Mouse (Mus musculus) erythroid progenitor cell, adult 5-6 weeks (primary cell): ENCODE results near the gene Iqsec1. TPM values are rescaled to one million over a fixed set of nuclear protein-coding genes. Genes with fewer than 3 reads are reported as not detected.
"Not testable (repeated sequence)": the region's sequence is repeated elsewhere in the genome, so short reads cannot be mapped to it uniquely, and the experiment has no call there.

Source experiments
- ATAC-seq: replicated peaks from 2 replicates; pipeline ENCODE4 v1.8.0; 2016; ENCODE audit warnings: moderate number of reproducible peaks, mild to moderate bottlenecking, moderate TSS enrichment, inconsistent platforms; ENCODE audit not compliant: poor library complexity, low FRiP score, severe bottlenecking
- total RNA-seq, 2 experiments: library from RNA; stranded (forward) in 1 of 2; stranded (reverse) in 1 of 2; fragments of 150-400 nt in 1 of 2; fragments of 186-747, 209-891 nt in 1 of 2; gene quantifications; 2 replicates each; pipeline versions ENCODE4 v1.2.3 to v1.2.4; 2015 to 2017; ENCODE audit warnings: low replicate concordance in 2 of 2

The Iqsec1 gene
- total RNA-seq, 2 experiments from 2014 or later: 41.4 to 88.0 TPM

GRCm38 (mm10) chr6:90648391-90648790 lies 340.1 kb downstream of the Iqsec1 start:
- no peak for ATAC-seq

- no peak for ATAC-seq
Measured at GRCm38 (mm10) chr6:90644965-90645364, 343.5 kb downstream of the Iqsec1 start.

GRCm38 (mm10) chr6:90643057-90643456 lies 345.4 kb downstream of the Iqsec1 start:
- no peak for ATAC-seq

DNA sequence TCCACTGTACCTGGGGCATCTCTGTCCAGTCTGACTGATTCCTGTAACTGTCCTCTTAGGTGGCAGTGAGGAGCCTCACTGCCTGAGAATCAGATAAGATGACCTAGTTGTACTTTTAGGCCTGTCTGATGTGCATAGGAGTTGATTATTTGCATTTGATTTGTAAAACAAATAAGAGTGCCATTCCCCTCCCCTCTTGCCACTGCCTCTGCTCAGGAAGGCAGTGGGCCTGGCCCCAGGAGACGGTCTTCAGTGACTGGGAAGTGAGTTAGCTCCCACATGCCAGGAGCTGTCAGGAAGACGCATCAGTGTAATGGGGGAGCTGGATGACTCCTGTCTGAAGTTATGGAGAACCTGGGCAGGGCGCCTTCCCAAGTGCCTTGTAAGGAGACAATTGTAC lies 352.9 kb downstream of the Iqsec1 start:
- no peak for ATAC-seq

GRCm38 (mm10) chr6:90635081-90635480 lies 353.4 kb downstream of the Iqsec1 start:
- ATAC-seq: no peak

DNA sequence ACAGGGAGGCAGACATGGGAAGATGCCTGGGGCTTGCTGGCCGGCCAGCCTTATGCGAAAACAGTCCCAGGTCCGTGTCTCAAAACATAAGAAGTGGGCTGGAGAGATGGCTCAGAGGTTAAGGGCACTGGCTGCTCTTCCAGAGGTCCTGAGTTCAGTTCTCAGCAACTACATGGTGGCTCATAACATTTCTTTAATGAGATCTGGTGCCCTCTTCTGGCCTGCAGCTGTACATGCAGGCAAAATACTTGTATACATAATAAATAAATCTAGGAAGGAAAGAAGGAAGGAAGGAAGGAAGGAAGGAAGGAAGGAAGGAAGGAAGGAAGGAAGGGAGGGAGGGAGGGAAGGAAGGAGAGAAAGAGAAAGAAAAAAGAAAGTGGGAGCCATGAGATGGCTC lies 356.0 kb downstream of the Iqsec1 start:
- ATAC-seq: not testable (repeated sequence)

DNA sequence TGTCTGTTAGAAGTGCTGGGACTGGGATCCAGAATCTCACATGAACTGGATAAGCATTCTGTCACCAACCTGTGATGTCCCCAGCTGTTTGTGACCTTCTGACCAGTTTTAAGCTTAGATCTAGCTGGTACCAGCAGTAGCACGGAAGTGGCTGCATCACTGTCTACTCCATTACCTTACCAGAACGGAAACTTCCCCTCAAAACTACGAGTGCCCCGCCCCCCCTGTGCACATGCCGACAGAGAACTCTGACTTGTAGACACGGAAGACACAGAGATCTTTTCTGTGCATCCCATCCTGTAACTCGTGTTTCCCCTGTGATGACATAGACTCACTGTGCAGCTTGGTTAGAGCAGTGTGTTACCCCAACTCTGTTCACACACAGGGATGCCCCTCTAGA lies 358.1 kb downstream of the Iqsec1 start:
- ATAC-seq: no peak

- no peak for ATAC-seq
Measured at GRCm38 (mm10) chr6:90629506-90629905, 359.0 kb downstream of the Iqsec1 start.

GRCm38 (mm10) chr6:90627556-90627955 lies 360.9 kb downstream of the Iqsec1 start:
- no peak for ATAC-seq

GRCm38 (mm10) chr6:90625207-90625994 lies 363.1 kb downstream of the Iqsec1 start:
- ATAC-seq: no peak

- peak; percentile 69 for ATAC-seq
Measured at GRCm38 (mm10) chr6:90624733-90625132, 363.8 kb downstream of the Iqsec1 start.

DNA sequence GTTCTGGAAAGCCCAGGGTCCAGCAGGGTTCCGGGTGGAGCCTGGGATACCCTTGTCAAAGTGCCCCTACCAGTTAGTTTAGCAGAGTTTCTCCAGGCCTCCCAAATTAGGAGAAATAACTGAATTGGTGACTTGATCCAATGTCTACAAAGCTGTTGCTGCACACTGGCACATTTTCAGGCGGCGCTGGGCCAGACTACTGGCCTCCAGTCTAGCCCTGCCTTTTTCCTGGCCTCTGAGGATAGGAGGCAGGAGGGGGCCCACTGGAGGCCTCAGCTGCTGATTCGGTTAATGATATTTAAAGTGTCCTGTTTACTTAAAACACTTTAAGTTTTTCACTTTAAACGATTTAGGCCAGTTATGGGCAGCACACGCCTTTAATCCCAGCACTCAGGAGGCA lies 364.3 kb downstream of the Iqsec1 start:
- no peak for ATAC-seq

- no peak for ATAC-seq
Measured at GRCm38 (mm10) chr6:90623456-90623836, 365.0 kb downstream of the Iqsec1 start.

- peak; percentile 48 for ATAC-seq
Measured at GRCm38 (mm10) chr6:90622758-90623455, 365.6 kb downstream of the Iqsec1 start.

DNA sequence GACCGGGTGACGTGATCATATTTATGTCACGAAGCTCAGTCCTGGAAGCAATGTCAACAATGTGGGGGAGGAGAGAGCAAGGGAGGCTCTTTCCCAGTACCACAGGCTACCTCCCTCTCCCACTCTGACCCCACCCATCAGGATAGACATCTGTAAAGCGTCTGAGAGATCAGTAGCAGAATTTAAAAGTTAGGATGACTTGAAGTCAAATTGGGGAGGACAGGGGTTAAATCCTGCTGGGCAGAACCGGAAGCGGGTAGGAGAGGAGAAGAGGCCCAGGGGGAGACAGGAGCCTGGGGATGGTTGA lies 366.9 kb downstream of the Iqsec1 start:
- ATAC-seq: no peak

DNA sequence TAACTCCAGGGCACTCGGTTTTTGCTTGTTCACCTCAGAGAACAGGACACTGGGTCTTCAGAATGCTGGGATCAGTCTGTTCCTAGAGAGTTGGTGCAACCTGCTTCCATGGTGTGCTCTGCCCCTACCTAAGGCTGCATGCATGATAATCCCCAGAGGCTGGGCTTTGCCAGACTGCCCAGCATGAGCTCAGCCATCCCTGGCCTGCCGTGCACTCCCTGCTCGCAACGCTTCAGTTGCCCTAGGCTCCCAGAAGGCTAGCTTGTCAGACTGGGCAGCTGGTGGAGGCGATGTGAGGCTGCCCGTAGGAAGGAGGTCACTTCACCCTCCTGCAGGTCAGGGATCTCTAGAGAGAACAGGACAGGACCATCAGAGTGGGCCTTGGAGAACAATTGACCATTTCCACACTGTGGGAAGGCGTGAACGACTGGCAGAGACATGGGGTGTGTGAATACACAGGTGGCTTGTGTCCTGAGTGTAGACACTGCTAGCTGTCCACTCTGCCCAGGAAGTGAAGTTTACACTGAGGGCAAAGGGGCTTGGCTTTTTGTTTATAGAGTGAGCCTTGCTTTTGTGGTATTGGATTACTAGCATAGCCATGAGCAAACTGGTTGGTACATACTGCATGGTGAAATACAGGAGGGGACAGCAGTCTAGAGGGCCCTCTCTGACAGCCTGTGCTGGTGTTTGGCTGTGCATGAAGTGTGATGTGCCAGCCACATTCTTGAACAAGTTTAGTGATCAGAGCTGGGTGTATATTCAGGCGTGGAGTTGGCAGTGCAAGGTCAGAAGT lies 367.5 kb downstream of the Iqsec1 start:
- no peak for ATAC-seq

DNA sequence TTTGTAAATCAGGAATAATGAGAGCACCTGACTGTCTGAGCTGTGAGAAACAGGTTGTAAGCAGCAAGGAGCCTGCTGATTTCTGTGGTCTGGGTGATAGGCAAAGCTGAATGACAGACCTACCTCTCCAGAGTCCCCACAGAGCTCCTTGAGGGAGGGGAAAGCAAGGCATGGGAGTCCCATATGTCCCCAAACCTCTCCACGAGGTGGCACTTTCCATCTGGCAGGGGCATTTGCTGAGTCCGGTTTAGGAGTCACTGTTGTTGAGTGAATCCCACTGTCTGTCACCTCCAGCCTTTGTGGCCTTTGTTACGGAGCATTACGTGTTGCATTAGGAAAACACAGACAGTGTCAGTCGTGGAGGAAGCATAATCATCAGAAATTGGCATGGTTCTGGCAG lies 368.5 kb downstream of the Iqsec1 start:
- ATAC-seq: no peak

DNA sequence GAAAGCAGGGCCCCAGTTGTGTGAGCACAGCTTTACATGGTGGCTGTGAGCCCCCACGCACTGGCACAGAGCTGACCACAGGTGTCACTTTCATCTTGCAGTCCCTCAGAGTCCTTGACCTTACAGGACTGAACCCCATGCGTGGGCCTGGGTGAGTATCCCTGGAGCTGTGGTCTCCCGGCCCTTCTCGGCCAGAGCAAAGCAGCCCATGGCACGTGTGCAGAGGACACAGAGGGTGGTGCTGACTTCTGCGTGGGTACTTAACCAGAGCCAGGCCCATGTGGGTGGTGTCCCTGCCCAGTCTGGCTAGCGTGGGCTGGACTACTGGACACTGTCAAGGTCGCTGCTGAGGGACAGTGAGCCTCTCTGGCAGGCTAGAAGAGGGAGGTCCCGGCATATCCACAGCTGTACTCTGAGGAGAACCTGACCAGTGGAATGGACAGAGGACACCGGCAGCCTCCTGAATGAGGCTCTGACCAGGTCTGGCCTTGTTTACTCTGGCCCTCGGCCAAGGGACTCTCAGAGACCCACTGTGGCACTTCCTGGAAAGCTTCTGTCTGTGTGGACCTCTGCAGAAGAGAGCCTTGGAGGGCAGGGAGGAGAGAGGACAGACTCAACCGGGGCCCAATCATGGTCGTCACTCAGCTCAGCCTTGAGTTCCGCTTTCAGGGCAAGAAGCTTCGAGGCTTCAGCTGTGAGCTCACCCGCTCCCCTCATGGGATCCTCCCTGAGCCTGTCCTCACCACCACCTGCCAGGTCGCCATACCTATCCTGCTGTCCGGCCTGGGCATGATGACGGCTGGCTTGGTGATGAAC lies 369.5 kb downstream of the Iqsec1 start:
- no peak; the same call in 1 of the 2 replicates for ATAC-seq

DNA sequence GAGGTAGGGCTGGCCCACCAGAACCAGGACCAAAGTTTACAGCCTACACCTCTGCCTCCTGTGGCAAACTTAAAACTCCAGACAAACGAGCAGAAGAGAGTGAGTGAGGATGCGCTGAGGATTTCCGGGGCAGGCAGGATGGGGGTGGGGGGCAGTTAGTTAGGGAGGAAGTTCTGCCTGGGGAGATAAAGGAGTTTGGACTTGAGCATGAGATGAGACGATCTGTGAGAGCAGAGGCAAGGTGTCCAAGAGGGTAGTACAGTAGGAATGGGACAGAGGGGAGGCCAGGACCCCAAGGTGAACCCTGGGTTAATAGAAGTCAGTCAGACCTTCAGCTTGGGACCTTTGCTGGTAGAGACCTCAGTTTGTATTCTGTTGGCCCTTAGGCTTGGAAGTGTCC lies 370.2 kb downstream of the Iqsec1 start:
- no peak for ATAC-seq

DNA sequence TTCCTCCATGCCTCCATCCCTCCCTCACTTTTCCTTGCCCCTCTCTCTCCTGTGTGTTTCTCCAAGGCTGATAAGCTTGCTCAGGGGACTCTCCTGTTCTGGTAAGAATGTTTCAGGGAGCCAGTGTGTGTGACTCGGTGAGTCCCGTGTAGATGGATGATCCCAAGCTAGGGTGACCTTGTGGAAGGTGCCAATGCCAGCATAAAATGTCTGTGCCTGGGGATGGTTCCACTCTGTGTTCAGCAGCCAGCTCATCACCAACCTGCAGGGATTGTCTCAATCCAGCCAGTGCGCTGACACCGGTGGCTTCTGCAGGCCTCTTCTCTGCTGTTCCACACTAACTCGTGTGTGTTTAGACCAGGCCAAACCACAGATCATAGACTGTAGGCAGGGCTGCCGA lies 372.0 kb downstream of the Iqsec1 start:
- ATAC-seq: no peak
